Mouse (Mus musculus) midbrain, embryonic 16.5 days (tissue): ENCODE results near the gene Glp2r. TPM values are rescaled to one million over a fixed set of nuclear protein-coding genes. Genes with fewer than 3 reads are reported as not detected.

Experiments
- polyA plus RNA-seq: library from polyadenylated mRNA; unstranded; fragments of >200 nt; fragmentation: Nextera tagmentation; extraction: Ambion mirVana; gene quantifications from 2 replicates; pipeline ENCODE4 v1.2.1, GENCODE M21; 2015

Gene Glp2r
- polyA plus RNA-seq, 1 experiment from 2014 or later, result 0.15 TPM

Other genes starting within 250 kb of the Glp2r start
- not detected in 2 replicates for gene Rcvrn, start 75.8 kb downstream of the Glp2r start, polyA plus RNA-seq
- not detected in 2 replicates for gene Gsg1l2, start 3.5 kb upstream of the Glp2r start, polyA plus RNA-seq
- not detected in 2 replicates for gene Dhrs7c, start 27.0 kb upstream of the Glp2r start, polyA plus RNA-seq
- gene Usp43, start 151.0 kb upstream of the Glp2r start, polyA plus RNA-seq, result 0.80 and 0.88 TPM in 2 replicates
- gene Cfap52, start 194.5 kb upstream of the Glp2r start, polyA plus RNA-seq, result 4.6 and 5.1 TPM in 2 replicates
- 64.1 and 69.3 TPM in 2 replicates for gene Stx8, start 195.0 kb upstream of the Glp2r start, polyA plus RNA-seq